Mouse (Mus musculus): ENCODE results near the gene Serpinb9b.

The Serpinb9b gene

GRCm38 (mm10) chr13:33043542-33043941, 16.3 kb downstream of the Serpinb9b start:
- in situ Hi-C loops (cut with MseI, MboI), result no loop called here

- in situ Hi-C loops (cut with MseI, MboI), result no loop called here
Observed at GRCm38 (mm10) chr13:33047234-33047633, 20.0 kb downstream of the Serpinb9b start.

DNA sequence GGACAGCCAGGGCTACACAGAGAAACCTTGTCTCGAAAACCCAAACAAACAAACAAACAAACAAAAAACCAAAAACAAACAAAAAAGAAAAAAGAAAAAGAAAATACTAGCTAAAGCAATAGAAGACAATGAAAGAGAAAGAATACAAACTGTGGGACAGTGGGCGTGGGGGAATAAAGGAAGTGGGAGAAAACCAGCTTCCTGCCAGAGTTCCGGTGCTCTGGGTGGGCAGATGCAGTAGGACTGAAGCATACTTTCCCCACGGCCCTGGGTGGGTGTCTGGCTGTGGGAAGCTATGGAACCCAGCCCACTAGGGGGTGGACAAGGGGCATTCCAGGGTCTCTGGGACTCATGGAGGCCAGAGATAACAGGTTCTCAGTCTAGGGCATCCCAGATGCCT, 21.0 kb downstream of the Serpinb9b start:
- in situ Hi-C loops (cut with MseI, MboI), result no loop called here

DNA sequence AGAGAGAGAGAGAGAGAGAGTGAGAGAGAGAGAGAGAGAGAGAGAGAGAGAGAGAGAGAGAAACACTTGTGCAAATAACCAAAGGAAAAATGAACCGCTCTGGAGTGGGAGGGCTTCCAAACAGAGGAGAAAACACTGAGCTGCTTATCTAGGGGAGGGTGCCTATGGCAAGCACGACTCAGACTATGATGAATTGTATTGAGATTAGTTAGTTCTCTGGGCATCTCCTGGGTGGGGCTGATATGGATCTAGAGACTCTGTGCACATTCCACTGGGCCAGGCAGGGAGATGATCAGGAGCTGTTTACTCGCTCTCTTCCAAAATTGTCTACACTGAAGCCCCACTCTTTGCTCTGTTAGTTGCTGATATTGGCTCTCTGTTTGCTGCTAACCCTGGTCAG, 24.5 kb downstream of the Serpinb9b start:
- in situ Hi-C loops (cut with MseI, MboI), result no loop called here

- in situ Hi-C loops (cut with MseI, MboI), result no loop called here
Observed at GRCm38 (mm10) chr13:33063048-33063447, 35.8 kb downstream of the Serpinb9b start.

DNA sequence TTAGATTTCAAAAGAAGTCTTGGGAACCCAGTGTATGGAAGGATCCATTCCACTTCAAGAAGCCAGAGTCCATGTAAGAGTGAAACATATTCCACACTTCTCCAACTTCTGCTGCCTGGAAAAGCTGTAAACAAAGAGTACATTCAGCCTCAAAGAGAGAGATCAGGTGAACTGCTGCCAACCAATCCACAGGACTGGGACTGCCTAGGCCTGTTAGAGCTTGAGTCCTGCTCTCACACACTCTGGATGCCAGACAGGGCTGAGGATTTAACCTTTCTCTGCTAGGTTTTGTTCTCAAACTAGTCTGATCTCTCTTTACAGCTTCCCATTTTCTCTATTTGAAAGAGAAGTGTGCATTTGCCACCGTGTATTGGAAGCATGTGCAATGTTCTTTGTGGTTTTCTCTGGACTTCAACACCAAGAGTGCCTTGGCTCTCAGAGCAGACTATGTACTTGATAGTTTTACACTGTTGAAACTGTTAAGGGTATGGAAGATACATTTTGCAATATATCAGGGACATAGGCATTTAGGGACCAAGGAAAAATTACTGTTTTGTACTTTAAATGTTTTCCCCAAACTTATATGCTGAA, 40.3 kb downstream of the Serpinb9b start:
- in situ Hi-C loops (cut with MseI, MboI), result no loop called here

GRCm38 (mm10) chr13:33068164-33068563, 40.9 kb downstream of the Serpinb9b start:
- in situ Hi-C loops (cut with MseI, MboI), result no loop called here

- in situ Hi-C loops (cut with MseI, MboI), result loop anchor here in 1 of 2 experiments (5.0 kb wide), 2 partner anchors 64 to 169 kb away; no protein-coding TSS in a partner anchor
Observed at GRCm38 (mm10) chr13:33071776-33072175, 44.6 kb downstream of the Serpinb9b start.

GRCm38 (mm10) chr13:33074029-33074428, 46.8 kb downstream of the Serpinb9b start:
- in situ Hi-C loops (cut with MseI, MboI), result loop anchor here in 1 of 2 experiments (5.0 kb wide), 2 partner anchors 67 to 172 kb away; no protein-coding TSS in a partner anchor

- in situ Hi-C loops (cut with MseI, MboI), result loop anchor here in 1 of 2 experiments (5.0 kb wide), 1 partner anchor 174 kb away; no protein-coding TSS in a partner anchor
Observed at GRCm38 (mm10) chr13:33076247-33076646, 49.0 kb downstream of the Serpinb9b start.

DNA sequence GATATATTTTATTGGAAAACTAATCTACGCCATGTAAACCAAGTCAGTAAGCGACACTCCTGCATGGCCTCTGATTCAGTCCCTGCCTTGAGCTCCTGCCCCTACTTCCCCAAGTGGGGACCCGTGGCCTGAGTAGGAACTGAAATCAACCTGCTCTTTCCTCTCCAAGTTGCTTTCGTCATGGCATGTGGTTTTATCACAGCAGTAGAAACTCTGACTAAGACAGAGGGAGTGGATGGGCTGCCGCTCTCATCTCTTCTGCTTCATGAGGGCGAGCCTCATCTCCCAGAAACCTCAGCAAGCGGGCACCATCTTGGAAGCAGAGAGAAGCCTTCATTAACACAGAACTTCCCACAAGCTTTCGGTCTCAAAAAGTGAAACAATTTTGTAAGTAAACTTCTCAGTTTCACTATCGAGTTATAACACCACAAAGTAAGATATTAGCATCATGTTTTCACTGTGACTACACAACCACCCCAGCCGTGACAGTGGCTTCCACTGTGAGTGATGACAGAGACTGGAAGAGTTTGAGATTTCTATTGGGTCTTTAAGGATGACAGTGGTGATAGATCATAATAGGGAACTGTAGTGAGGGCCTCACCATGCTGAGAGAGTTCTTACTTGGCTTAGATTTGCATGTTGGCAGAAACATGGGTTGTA, 49.9 kb downstream of the Serpinb9b start:
- in situ Hi-C loops (cut with MseI, MboI), result loop anchor here in 1 of 2 experiments (5.0 kb wide), 1 partner anchor 175 kb away; no protein-coding TSS in a partner anchor

DNA sequence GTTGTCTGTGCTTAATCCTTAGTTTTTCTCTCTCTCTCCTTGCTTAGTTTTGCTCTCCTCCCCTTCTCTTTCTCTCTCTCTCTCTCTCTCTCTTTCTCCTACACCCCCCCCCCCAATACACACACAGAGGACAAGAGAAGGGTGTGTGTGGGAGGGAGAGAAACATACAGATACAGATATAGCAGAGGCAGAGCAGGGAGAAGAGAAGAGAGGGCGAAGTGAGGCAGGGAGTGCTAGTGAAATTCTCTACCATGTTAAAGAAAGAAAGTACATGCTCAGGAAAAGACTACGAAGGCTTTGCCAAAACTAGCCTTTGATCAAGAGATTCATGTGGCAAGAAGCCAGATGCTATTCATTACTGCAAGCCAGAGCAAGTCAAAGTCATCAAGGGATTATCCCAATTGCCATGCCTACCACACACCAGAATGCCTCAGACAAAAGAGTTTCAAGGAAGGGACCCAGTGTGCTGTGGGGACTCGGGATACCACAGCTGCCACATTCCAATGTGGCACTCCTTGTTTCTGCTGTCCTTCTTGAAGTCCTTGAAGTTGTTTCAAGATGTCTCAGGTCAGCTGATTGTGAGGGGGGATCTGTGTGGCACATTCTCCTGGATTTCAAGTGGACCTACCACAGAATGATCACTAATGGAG, 51.0 kb downstream of the Serpinb9b start, which contains the start of gene Serpinb1b:
TSS of gene Serpinb1b (plus strand) at position 520 of the 650 bp plus-strand sequence.
- in situ Hi-C loops (cut with MseI, MboI), result loop anchor here in 1 of 2 experiments (5.0 kb wide), 1 partner anchor 176 kb away; no protein-coding TSS in a partner anchor

GRCm38 (mm10) chr13:33079391-33079790, 52.2 kb downstream of the Serpinb9b start:
- in situ Hi-C loops (cut with MseI, MboI), result loop anchor here in 1 of 2 experiments (5.0 kb wide), 1 partner anchor 177 kb away; no protein-coding TSS in a partner anchor

DNA sequence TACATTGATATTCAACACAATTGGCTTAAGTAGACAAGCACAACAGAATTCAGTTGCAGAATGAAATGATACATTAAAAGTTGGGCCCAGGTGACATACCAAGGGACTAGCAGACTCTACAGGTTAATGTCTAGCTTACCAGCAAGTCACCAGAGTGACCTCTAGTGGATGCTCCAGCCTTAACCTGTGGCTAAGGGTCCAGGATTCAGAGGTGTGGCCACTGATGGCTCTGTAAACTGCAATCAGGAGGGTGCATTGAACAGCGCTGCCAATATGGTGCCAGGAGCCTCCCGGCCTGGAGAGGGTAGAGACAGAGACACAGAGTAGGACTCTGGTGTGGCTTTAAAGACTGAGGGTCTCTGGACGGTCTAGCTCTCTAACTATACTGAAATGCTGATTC, 53.1 kb downstream of the Serpinb9b start:
- in situ Hi-C loops (cut with MseI, MboI), result no loop called here

GRCm38 (mm10) chr13:33083834-33084233, 56.6 kb downstream of the Serpinb9b start:
- in situ Hi-C loops (cut with MseI, MboI), result no loop called here

DNA sequence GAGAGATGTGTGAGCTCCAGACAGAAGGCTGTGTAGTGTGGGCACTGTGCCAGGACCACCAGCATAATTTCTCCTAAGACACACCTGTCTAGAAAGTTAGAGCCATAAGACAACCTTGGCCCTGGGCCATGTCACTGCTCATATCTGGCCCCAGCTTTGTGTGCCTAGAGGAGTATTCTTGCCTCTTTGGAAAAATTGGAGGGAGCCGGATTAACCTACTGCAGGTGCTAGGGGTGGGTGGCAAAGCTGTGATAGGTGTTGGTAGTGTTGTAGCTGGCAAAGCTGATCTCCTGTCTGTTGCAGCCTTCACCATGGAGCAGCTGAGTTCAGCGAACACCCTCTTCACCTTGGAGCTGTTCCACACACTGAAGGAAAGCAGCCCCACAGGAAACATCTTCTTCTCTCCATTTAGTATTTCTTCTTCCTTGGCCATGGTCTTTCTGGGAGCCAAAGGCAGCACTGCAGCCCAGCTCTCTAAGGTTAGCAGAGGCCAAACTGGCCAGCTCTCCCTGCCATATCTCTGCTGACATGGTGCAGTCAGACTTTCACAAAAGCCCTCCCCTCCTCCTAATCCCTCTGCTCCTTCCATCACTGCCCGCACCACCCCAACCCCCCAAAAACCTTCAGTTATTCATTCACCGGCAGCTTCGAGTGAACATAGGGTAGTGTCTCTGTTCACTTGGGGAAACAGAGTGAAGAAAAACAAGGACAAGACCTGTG, 57.9 kb downstream of the Serpinb9b start:
- in situ Hi-C loops (cut with MseI, MboI), result no loop called here

DNA sequence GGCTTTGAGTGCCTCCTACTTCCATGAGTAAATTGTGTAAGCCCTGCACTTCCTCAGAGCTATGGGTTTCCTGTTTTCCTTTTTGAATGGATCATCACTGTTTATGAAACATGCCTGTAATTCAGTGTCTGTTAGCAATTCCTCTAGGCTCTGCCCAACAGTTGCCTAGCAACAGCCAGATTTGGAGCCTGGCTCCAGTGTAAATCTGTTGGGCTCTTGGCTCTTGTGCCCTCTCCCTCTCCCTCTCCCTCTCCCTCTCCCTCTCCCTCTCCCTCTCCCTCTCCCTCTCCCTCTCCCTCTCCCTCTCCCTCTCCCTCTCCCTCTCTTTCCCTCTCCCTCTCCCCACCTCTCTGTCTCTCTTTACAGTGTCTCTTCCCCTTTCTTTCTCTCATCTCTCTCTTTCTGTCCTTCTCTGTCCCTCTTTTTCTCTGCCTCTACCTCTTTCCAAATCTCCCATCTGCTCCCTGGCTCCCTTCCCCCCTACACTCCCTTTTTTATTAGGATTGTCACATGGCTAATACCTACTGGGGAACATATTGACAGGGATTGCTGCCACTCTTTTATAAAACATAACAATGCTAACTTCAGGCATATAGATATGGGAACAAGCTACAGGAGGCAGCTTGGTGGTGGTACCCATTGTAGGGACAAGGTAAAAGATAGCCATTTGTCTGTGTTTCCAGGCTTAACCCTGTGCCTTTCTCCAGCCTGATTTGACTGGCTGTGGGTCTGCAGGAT, 58.6 kb downstream of the Serpinb9b start:
- in situ Hi-C loops (cut with MseI, MboI), result no loop called here

DNA sequence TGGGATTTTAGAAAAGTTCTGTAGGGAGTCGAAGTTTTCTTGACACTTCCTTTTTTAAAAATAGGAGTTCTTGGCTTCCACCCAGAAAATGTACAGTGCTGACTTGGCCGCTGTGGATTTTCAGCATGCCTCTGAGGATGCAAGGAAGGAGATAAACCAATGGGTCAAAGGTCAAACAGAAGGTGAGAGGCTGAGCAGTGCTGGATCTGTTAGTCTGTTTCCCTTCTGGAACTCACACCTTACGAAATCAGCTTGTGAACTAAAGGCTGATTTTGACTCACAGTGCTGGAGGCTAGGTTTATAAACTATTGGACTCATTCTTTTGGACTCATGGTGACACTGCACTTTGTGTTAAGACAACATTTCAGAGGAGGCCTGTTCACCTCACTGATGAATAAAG, 62.4 kb downstream of the Serpinb9b start:
- in situ Hi-C loops (cut with MseI, MboI), result no loop called here

- in situ Hi-C loops (cut with MseI, MboI), result no loop called here
Observed at GRCm38 (mm10) chr13:33090546-33090945, 63.3 kb downstream of the Serpinb9b start.

DNA sequence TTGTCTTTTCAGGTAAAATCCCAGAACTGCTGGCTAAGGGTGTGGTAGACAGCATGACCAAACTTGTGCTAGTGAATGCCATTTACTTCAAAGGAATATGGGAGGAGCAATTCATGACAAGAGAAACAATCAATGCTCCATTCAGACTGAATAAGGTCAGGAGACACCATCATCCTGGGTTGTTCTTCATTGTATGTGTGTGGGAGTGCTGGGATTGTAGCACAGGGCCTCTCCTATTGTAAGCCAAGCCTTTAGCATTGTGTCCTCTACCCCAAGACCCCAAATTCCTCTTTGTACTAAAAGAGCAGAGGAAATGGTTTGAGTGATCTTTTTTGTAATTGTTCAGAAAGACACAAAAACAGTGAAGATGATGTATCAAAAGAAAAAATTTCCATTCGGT, 64.1 kb downstream of the Serpinb9b start:
- in situ Hi-C loops (cut with MseI, MboI), result no loop called here

Data from mouse trophoblast stem cell (cell line).